Mouse (Mus musculus) regulatory T cell (primary cell): ENCODE results near the gene Pecam1.
"Not testable (repeated sequence)": the region's sequence is repeated elsewhere in the genome, so short reads cannot be mapped to it uniquely, and the experiment has no call there.

Experiments used
- in situ Hi-C: fragments of 300-600 bp; cut with MboI, MseI; formaldehyde crosslinking; loops from one replicate; pipeline ENCODE4 v1.15.1; 2025; ENCODE audit warnings: high pct_unique_total_duplicates

Pecam1 gene

DNA sequence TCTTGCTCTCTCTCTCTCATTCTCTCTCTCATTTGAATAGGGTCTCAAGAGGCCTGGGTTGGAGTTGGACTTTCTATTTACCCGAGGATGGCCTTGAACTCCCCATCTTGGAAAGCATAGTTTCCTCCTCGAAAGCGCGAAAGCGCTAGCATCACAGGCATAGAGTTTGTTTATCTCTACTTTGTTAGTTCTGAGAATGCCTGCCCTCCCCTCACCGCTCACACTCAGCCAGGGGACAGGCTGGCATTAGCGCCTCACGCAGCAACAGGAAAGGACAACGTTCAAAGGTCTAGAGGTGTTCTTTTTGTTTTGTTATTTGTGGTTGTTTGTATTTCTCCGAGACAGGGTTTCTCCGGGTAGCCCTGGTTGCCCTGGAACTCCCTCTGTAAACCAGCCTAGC lies 82.6 kb downstream of the Pecam1 start:
- in situ Hi-C loops: no loop called here

GRCm38 (mm10) chr11:106666470-106667107 lies 83.8 kb downstream of the Pecam1 start:
- in situ Hi-C loops: no loop called here

- in situ Hi-C loops: no loop called here
Measured at GRCm38 (mm10) chr11:106665841-106666240, 84.6 kb downstream of the Pecam1 start.

DNA sequence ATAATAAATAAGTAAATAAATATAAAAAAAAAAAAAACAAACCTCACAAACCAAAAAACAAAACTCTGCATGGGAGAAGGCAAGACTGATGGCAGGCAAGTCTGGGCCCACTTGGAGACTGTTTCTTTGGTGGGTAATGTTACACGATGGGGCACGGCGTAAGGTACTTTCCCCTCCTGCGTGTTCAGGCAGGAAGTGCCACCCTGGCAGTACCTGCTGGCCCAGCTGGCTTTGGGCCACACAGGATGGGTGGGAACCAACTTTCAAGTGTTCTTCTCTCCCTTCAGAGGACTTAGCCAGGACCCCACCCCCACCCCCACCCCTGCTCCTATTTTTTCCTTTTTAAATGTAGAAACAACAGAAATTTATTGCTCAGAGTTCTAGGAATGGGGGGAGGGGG lies 85.1 kb downstream of the Pecam1 start:
- in situ Hi-C loops: no loop called here

DNA sequence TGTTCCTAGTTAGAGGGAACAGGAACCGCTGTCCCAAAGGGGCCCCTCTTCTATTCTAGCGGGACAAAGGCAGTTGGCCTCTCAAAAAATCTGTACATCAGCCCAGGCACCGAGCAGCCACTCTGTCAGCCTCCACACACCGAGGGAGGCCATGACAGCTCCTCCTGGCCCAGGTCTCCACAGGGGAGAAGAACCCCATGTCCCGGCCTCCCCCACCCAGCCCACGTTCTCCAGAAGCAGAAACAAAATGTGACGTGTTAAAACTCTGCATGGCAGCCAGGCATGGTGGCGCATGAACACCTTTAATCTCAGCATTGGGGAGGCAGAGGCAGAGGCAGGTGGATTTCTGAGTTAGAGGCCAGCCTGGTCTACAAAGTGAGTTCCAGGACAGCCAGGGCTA lies 85.7 kb downstream of the Pecam1 start:
- in situ Hi-C loops: no loop called here

GRCm38 (mm10) chr11:106663838-106664237 lies 86.6 kb downstream of the Pecam1 start:
- in situ Hi-C loops: no loop called here

GRCm38 (mm10) chr11:106662634-106663407 lies 87.6 kb downstream of the Pecam1 start:
- in situ Hi-C loops: no loop called here

- in situ Hi-C loops: no loop called here
Measured at GRCm38 (mm10) chr11:106660453-106661081, 89.9 kb downstream of the Pecam1 start.

DNA sequence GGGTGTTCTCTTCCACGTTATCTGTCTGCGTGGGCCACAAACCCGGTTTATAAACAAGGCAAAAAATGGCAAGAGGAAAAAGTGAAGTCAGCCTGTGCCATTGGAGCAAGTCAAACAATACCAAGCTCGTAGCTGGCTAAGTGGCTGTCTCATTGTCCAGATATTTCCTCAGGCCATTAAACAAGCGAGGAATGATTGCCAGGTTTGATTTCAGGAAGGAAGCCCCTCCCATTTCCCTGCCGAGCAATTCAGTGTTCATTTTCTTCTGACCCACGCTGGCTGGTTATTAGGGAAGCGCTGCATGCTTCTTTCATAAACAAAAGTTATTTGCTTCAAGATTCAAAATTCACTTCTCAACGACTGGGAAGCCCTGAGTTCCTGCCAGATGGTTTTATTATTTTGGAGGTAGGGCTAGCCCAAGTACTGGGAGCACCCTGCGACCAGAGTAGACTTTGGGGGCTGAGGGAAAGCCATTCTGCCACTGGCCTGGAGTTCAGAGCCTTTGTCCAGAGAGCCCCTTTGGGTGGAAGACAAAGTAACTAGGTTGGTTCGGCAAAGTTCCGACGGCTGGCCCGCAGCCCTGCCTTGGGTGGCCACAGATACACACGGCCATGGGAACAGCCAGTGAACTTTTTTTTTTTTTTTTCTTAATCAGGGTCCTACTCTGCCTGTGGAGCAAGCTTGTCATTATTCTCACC lies 90.7 kb downstream of the Pecam1 start:
- in situ Hi-C loops: no loop called here

DNA sequence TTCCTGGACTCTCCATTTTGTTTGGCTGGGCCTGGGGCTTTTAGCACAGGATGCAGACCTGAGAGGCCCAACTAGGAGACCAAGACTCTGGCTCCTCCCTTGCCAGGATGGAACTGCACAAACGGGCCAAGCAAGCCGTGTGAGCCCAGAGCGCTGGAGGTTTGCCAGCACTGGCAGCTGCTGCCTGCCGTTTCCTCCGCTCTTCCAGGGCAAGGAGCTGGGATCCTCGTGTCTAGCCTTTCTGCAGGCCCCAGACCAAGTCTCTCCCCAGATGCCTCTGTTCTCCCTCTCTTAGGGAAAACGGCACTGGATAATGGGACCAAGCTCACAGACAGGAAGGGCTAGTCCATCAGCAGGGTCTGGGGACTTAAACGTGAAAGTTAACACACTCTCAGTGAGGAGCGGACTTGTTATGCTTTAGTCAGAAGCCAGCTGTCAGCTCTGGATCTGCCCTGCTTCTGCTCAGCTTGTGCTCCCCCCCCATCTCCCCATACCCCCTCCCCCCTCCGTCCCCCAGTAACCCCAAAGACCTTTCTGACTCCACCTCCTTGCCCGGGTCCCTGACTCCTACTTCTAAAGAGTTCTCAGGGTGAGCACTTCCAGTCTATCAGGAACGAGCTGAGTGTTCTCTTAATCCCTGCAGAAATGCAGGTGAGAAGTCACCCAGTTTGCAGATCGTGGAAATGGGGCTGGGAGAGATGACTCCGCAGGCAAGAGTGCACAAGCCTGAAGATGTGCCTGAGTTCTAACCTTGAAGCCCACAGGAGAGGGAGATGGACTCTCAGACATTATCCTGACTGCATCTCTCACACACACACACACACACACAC lies 92.2 kb downstream of the Pecam1 start:
- in situ Hi-C loops: no loop called here

DNA sequence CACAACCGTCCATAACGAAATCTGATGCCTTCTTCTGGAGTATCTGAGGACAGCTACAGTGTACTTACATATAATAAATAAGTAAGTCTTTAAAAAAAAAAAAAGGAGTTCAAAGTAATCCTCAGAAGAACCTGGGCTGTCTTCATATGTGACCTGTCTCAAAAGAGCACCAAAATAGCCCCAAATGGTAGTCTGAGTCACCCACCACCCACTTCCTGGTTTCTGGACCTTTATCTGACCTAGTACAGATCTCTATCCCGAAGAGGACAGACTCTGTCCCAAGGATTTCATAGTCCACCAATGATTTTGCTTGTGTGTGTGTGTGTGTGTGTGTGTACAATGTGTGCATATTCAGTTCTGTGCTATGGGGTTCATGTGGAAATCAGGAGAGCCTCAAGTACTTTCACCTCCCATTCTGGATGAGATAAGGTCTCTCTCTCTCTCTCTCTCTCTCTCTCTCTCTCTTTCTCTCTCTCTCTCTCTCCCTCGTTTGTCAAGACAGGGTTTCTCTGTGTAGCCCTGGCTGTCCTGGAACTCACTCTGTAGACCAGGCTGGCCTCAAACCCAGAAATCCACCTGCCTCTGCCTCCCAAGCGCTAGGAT lies 93.4 kb downstream of the Pecam1 start:
- in situ Hi-C loops: not testable (repeated sequence)

DNA sequence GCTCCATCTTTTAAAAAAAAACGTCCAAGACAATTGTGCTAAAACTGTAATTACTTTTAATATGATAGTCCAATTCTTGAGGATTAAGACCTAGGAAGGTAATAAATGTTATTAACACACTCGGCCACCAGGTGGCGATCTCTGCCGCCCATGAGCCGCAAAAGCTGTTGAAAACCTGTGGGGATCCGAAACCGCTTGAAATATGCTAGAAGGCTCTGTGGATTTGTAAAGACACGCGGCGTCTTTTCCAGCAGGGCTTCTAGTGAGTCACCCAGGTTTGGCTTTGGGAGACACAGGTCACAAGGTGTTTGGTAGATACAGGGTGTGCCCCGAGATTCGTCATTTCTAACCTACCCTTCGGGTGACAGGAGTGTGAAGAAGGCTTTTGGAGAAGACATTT lies 102.1 kb downstream of the Pecam1 start:
- in situ Hi-C loops: loop anchor here (5.0 to 25.0 kb wide), 2 partner anchors 94 to 136 kb away; no protein-coding TSS in a partner anchor

DNA sequence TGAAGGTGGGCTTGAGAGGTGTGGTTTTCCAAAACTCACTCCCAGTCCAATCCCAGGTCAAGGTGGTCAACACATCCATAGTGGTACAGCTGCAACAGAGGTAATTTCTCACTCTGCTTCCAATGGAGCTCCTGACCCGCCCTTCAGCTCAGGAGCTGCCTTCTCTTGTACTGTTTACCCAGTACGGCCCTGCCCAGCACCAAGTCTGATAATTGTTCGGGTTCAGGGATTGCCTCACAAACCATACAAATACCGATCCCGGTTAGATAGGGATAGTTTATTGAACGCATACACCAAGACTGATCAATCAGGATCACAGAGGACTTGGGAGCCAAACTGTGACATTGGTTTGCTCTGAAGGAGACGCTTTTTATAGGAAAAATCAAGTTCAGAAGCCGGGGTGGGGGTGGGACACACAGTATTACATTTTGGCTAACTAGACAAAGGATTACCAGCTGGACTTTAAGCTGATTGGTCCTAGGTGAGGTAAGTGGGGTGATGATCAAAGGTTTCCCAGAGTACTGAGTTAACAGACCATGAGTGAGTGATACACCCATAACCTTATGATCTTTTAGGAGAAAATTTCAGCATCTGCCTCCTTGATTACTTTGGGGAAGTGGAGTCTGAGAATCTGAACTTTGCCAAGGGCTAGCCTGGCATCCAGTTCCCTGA lies 107.3 kb downstream of the Pecam1 start:
- in situ Hi-C loops: loop anchor here (25.0 kb wide), 1 partner anchor 131 kb away; no protein-coding TSS in a partner anchor

DNA sequence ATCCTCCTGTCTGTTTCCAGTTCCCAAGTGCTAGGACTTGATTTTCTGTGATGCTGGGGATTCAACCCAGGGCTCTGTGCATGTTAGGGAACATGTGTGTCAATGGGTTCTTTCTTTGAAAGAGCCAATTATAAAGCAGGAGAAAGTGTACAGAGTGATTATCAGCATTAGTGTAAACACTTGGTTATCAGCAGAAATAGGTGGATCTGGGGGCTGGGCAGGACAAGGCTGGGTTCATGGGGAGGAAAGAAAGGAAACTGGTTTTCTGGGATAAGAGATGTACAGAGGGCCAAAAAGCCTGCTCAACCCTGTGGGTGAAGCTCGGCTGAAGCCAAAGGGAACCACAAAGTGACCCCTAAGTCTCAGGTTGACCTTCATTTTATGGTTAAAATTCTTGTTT lies 108.8 kb downstream of the Pecam1 start:
- in situ Hi-C loops: loop anchor here (25.0 kb wide), 1 partner anchor 129 kb away; no protein-coding TSS in a partner anchor

- in situ Hi-C loops: loop anchor here (25.0 kb wide), 1 partner anchor 128 kb away; no protein-coding TSS in a partner anchor
Measured at GRCm38 (mm10) chr11:106640059-106640458, 110.4 kb downstream of the Pecam1 start.

DNA sequence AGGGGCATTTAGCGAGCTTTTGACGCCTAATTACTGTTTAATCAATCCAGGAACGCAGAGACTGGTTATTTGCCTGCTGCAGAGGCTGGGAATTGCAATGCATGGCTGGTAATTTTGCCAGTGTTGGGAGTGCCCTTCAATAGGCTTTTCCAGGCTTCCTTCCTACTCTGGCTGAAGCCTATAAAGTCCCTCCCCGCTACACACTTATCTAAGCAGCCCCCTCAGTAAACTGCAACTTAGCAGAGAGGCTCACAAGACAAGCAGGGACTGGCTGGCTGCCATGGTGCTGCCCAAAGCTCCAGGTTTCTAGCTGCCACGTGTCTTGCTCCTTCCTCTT lies 111.1 kb downstream of the Pecam1 start:
- in situ Hi-C loops: loop anchor here (25.0 kb wide), 1 partner anchor 127 kb away; no protein-coding TSS in a partner anchor

GRCm38 (mm10) chr11:106638551-106639355 lies 111.7 kb downstream of the Pecam1 start:
- in situ Hi-C loops: loop anchor here (25.0 kb wide), 1 partner anchor 126 kb away; no protein-coding TSS in a partner anchor

GRCm38 (mm10) chr11:106637754-106638153 lies 112.7 kb downstream of the Pecam1 start:
- in situ Hi-C loops: loop anchor here (25.0 kb wide), 1 partner anchor 125 kb away; no protein-coding TSS in a partner anchor

GRCm38 (mm10) chr11:106635946-106636345 lies 114.5 kb downstream of the Pecam1 start:
- in situ Hi-C loops: loop anchor here (25.0 kb wide), 1 partner anchor 124 kb away; no protein-coding TSS in a partner anchor
